Mouse (Mus musculus) lung, postnatal 0 days (tissue): ENCODE results near the gene Eef2k. TPM values are rescaled to one million over a fixed set of nuclear protein-coding genes. Genes with fewer than 3 reads are reported as not detected.

ENCODE experiments used
- polyA plus RNA-seq: library from polyadenylated mRNA; unstranded; fragments of >200 nt; fragmentation: Nextera tagmentation; extraction: Ambion mirVana; gene quantifications from 2 replicates; pipeline ENCODE4 v1.2.1, GENCODE M21; 2015

The Eef2k gene
- polyA plus RNA-seq, 1 experiment from 2014 or later = 16.8 TPM

Other genes with a start within 250 kb of the Eef2k start
- gene Uqcrc2, start 207.7 kb upstream of the Eef2k start, polyA plus RNA-seq = 118 and 123 TPM in 2 replicates
- 0.24 and 0.31 TPM in 2 replicates for gene Pdzd9, start 172.5 kb upstream of the Eef2k start, polyA plus RNA-seq
- gene Mosmo, start 165.2 kb upstream of the Eef2k start, polyA plus RNA-seq = 13.1 and 13.2 TPM in 2 replicates
- 2.4 and 3.3 TPM in 2 replicates for gene Vwa3a, start 103.5 kb upstream of the Eef2k start, polyA plus RNA-seq
- not detected in 2 replicates for gene Gm5737, start 30.5 kb upstream of the Eef2k start, polyA plus RNA-seq
- gene Polr3e, start 74.9 kb downstream of the Eef2k start, polyA plus RNA-seq = 14.4 and 14.6 TPM in 2 replicates
- gene Cdr2, start 139.5 kb downstream of the Eef2k start, polyA plus RNA-seq = 8.4 and 8.9 TPM in 2 replicates
- gene Mfsd13b, start 139.7 kb downstream of the Eef2k start, polyA plus RNA-seq = 0.11 and 0.40 TPM in 2 replicates
- 69.7 and 73.9 TPM in 2 replicates for gene Mettl9, start 191.6 kb downstream of the Eef2k start, polyA plus RNA-seq
- gene Igsf6, start 231.7 kb downstream of the Eef2k start, polyA plus RNA-seq = 5.5 TPM in 2 replicates
- gene Otoa, start 238.8 kb downstream of the Eef2k start, polyA plus RNA-seq = 0.04 TPM in 2 replicates